Mouse (Mus musculus) ES-Bruce4 (cell line): Measurements from ENCODE around the gene Klhl24.

Experiments
- CTCF ChIP-seq: IDR thresholded peaks from one replicate; pipeline ENCODE4 v1.8.1; 2011; ENCODE audit warnings: low read depth, low read length
- EP300 ChIP-seq: IDR thresholded peaks from 2 replicates; pipeline ENCODE4 v1.6.1; 2011; ENCODE audit warnings: low read depth, low read length; ENCODE audit not compliant: insufficient read depth
- POLR2A ChIP-seq: IDR thresholded peaks from one replicate; pipeline ENCODE4 v1.8.1; 2011; ENCODE audit warnings: low read length; ENCODE audit not compliant: insufficient read depth

GRCm38 (mm10) chr16:20089636-20090035 lies 7.7 kb upstream of the Klhl24 start:
- TF ChIP-seq CTCF (peak; percentile 4), EP300 (no peak), POLR2A (no peak)
